Mouse (Mus musculus) forebrain, embryonic 12.5 days (tissue): ENCODE results near the gene Tas2r119. TPM values are rescaled to one million over a fixed set of nuclear protein-coding genes. Genes with fewer than 3 reads are reported as not detected.

Experiments
- ATAC-seq: fragments of 200-750 bp; cut with Nextera tagmentation; 2 replicates; pipeline ENCODE4 v1.8.0; 2017; ENCODE audit warnings: moderate TSS enrichment; ENCODE audit not compliant: low FRiP score
- H3K27ac ChIP-seq: fragments of 300-500 bp; sonication (generic); 2 replicates; pipeline ENCODE4 v1.5.1; 2016; ENCODE audit warnings: mild to moderate bottlenecking
- H3K27me3 ChIP-seq: fragments of 300-500 bp; sonication (generic); 2 replicates; pipeline ENCODE4 v1.6.1; 2016; ENCODE audit warnings: mild to moderate bottlenecking
- H3K36me3 ChIP-seq: fragments of 300-500 bp; sonication (generic); replicated peaks from 2 replicates; pipeline ENCODE4 v1.6.1; 2016; ENCODE audit warnings: mild to moderate bottlenecking
- H3K4me1 ChIP-seq: fragments of 300-500 bp; sonication (generic); 2 replicates; pipeline ENCODE4 v1.6.1; 2016
- H3K4me2 ChIP-seq: fragments of 300-500 bp; sonication (generic); 2 replicates; pipeline ENCODE4 v1.6.1; 2016; ENCODE audit warnings: mild to moderate bottlenecking, moderate library complexity
- H3K4me3 ChIP-seq: fragments of 300-500 bp; sonication (generic); replicated peaks from 2 replicates; pipeline ENCODE4 v1.5.1; 2016; ENCODE audit warnings: mild to moderate bottlenecking
- H3K9ac ChIP-seq: fragments of 300-500 bp; sonication (generic); 2 replicates; pipeline ENCODE4 v1.6.1; 2016; ENCODE audit warnings: mild to moderate bottlenecking
- H3K9me3 ChIP-seq: fragments of 300-500 bp; sonication (generic); 2 replicates; pipeline ENCODE4 v1.6.1; 2016
- WGBS: fragments of 180-500 bp; shearing (Covaris S2); methylation state at CpG from one replicate; pipeline ENCODE4 v1.1.7; 2016; 5-methylcytosine and 5-hydroxymethylcytosine counted together
- polyA plus RNA-seq: library from polyadenylated mRNA; unstranded; fragments of >200 nt; fragmentation: Nextera tagmentation; extraction: Ambion mirVana; gene quantifications from 2 replicates; pipeline ENCODE4 v1.2.1, GENCODE M21; 2016

Gene Tas2r119
- polyA plus RNA-seq, 1 experiment from 2014 or later: not detected

DNA sequence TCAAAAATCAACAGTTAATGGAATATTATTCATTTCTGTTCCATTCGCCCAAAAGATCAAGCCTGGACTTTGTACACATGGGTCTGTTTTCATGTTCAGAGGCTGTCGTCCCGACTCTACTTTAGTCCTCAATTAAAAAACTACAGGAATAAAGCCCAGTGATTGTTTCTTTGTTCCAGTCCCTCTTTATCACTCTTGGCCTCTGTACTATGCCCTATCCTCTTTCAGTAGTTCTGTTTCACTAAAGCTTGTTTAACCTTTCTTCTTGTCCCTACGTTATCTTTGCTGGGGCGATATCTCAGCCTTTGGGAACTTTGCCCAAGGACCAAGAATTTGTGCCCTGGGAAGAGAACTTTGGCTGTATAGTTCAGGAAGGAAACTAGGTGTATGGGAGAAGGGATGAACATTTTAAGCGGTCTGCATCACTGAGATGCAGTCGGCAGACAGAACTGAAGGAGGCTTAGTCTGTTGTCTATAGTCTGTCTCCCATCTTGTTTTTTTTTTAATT, 49.9 kb downstream of the Tas2r119 start:
- H3K9me3 ChIP-seq: no peaks in the 10 kb centered on the region
- ATAC-seq: no peak
- H3K4me1 ChIP-seq: no peaks in the 10 kb centered on the region
- 91% methylated on average over 7 of the region's 7 CpGs for WGBS
- no peak overlapping the region for H3K4me3 ChIP-seq
- no peaks in the 10 kb centered on the region for H3K27me3 ChIP-seq
- H3K27ac ChIP-seq: no peak overlapping the region
- no peak overlapping the region for H3K9ac ChIP-seq
- no peaks in the 10 kb centered on the region for H3K36me3 ChIP-seq
- no peak overlapping the region for H3K4me2 ChIP-seq

Other genes starting within 250 kb of the Tas2r119 start
- 20.7 and 20.8 TPM in 2 replicates for gene Sema5a, start 67.5 kb downstream of the Tas2r119 start, polyA plus RNA-seq